Mouse (Mus musculus): Measurements from ENCODE around the gene 1110051M20Rik. TPM values are rescaled to one million over a fixed set of nuclear protein-coding genes. Genes with fewer than 3 reads are reported as not detected.

1110051M20Rik gene
- polyA plus RNA-seq, 2 experiments, result 1.6 to 6.6 TPM

DNA sequence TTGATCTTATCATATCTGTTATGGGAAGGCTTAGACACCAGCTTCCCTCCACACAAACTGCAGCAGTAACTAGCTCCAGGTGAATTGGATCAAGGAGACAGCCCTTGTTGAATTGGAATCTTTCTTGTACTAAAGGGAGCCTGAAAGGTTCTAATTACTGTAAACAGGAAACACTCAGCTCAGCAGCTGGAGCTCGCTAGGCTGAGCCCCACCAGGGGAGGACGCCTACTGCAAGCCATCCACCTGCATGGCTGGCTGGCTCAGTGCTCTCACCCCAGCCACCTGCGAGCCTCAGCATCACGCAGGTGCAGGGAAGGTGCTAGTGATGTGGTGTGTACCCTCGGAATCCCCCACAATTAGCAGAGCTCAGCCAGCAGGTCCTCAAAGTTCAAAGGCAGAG is 135.8 kb downstream of the 1110051M20Rik start:
- WGBS (ENCODE audit: insufficient replicate concordance), result 32% methylated on average over 5 of the region's 5 CpGs
- ATAC-seq (ENCODE audit: insufficient read depth), result no peak
- Histone ChIP-seq H3K9me3 (ENCODE audit: control insufficient read depth, low read length) (no peaks in the 10 kb centered on the region), H3K4me3 (ENCODE audit: insufficient read depth in 1 of 2, low read depth in 2 of 2, low read length in 2 of 2) (no peak overlapping the region), H3K4me1 (replicated peaks; ENCODE audit: control insufficient read depth in 2 of 2, insufficient read depth in 2 of 2, low read length in 1 of 2) (no peaks in the 10 kb centered on the region; a peak in 1 of 4 replicates), H3K36me3 (replicated peaks; ENCODE audit: control insufficient read depth, insufficient read depth, low read depth) (no peaks in the 10 kb centered on the region), H3K9ac (replicated peaks) (no peak overlapping the region), H3K27ac (no peak overlapping the region), H3K4me2 (ENCODE audit: low read depth) (no peak overlapping the region), H3K27me3 (ENCODE audit: control insufficient read depth, insufficient read depth, low read length) (no peaks in the 10 kb centered on the region)
- TF ChIP-seq CTCF (IDR thresholded peaks at IDR 0.05; ENCODE audit: low read depth), result no peak
- no peak for TF ChIP-seq EP300 (IDR thresholded peaks at IDR 0.05; ENCODE audit: low read depth)
- no peak for DNase-seq (ENCODE audit: low read depth in 3 of 3, low spot score in 3 of 3)

DNA sequence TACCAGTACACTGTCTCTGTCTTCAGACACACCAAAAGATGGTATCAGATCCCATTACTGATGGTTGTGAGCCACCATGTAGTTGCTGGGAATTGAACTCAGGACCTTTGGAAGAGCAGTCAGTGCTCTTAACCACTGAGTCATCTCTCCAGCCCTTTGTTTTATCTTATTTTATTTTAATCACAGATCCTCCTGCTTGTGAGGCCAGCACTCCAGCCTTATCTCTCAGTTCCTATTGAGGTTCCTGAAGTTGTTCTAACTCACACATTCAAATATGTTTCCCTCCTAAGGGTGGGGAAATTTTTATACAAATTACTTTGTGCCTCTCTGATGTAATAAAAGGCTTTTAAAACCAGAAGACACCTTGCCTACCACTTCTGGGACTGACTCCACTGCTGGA is 137.9 kb downstream of the 1110051M20Rik start:
- Histone ChIP-seq H3K27ac (no peak overlapping the region), H3K9ac (replicated peaks) (no peak overlapping the region), H3K9me3 (ENCODE audit: control insufficient read depth, low read length) (no peaks in the 10 kb centered on the region), H3K27me3 (ENCODE audit: control insufficient read depth, insufficient read depth, low read length) (no peaks in the 10 kb centered on the region), H3K36me3 (replicated peaks; ENCODE audit: control insufficient read depth, insufficient read depth, low read depth) (no peaks in the 10 kb centered on the region), H3K4me2 (ENCODE audit: low read depth) (no peak overlapping the region), H3K4me1 (replicated peaks; ENCODE audit: control insufficient read depth in 2 of 2, insufficient read depth in 2 of 2, low read length in 1 of 2) (no peaks in the 10 kb centered on the region), H3K4me3 (ENCODE audit: insufficient read depth in 1 of 2, low read depth in 2 of 2, low read length in 2 of 2) (no peak overlapping the region)
- no peak for DNase-seq (ENCODE audit: low read depth in 3 of 3, low spot score in 3 of 3)
- no peak for ATAC-seq (ENCODE audit: insufficient read depth)
- TF ChIP-seq EP300 (IDR thresholded peaks at IDR 0.05; ENCODE audit: low read depth) (no peak), CTCF (IDR thresholded peaks at IDR 0.05; ENCODE audit: low read depth) (no peak)

DNA sequence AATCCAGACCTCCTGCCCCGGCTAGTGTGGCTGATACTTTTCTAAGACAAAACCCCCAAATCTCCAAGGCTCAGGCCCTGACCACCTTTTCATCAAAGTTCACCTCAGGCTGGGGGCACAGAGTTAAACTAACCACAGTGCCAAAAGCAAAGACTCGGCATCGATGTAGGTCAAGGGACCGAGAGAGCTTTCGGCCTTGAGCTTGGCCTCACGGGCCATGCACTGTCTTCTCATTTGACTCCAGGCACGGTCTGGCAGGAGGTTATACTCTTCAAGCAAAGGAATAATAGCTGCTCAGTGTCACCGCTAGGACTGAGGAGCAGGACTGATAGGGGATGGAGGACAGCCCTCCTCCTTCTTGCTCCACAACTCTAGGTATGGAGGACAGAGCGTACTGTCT is 138.6 kb downstream of the 1110051M20Rik start:
- no peak overlapping the region for H3K27ac ChIP-seq
- H3K4me2 ChIP-seq (ENCODE audit: low read depth), result no peak overlapping the region
- no peak for ATAC-seq (ENCODE audit: insufficient read depth)

DNA sequence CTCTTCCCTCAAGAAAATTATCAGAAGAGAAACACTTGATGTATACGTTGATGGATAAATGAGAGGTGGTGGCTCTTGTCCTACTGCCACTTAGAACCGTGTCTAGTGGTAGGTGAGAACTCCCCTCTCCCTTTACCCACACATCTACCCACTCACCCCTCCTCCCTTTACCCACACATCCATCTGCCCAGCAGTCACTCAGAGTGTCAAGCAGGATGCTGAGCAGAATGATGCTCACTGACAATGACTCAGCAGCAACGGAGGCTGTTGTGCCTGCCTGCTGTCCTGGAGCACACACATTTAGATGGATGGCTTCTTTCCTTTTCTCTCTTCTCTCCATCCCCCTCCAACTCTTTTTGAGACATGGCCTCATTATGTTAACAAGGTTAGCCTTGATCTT is 141.7 kb downstream of the 1110051M20Rik start:
- Histone ChIP-seq H3K4me2 (ENCODE audit: low read depth) (no peak overlapping the region), H3K27me3 (ENCODE audit: control insufficient read depth, insufficient read depth, low read length) (no peaks in the 10 kb centered on the region), H3K27ac (no peak overlapping the region), H3K4me1 (replicated peaks; ENCODE audit: control insufficient read depth in 2 of 2, insufficient read depth in 2 of 2, low read length in 1 of 2) (no peaks in the 10 kb centered on the region), H3K9ac (replicated peaks) (no peak overlapping the region), H3K9me3 (ENCODE audit: control insufficient read depth, low read length) (no peaks in the 10 kb centered on the region), H3K4me3 (ENCODE audit: insufficient read depth in 1 of 2, low read depth in 2 of 2, low read length in 2 of 2) (no peak overlapping the region), H3K36me3 (replicated peaks; ENCODE audit: control insufficient read depth, insufficient read depth, low read depth) (no peaks in the 10 kb centered on the region)
- 59% methylated on average over 3 of the region's 3 CpGs for WGBS (ENCODE audit: insufficient replicate concordance)
- ATAC-seq (ENCODE audit: insufficient read depth) (no peak), DNase-seq (ENCODE audit: low read depth in 3 of 3, low spot score in 3 of 3) (no peak)
- TF ChIP-seq EP300 (IDR thresholded peaks at IDR 0.05; ENCODE audit: low read depth), result no peak
- no peak for TF ChIP-seq CTCF (IDR thresholded peaks at IDR 0.05; ENCODE audit: low read depth)

More for the DNA sequence above, 138.6 kb downstream of the 1110051M20Rik start:
- H3K4me3 ChIP-seq (ENCODE audit: insufficient read depth in 1 of 2, low read depth in 2 of 2, low read length in 2 of 2), result no peak overlapping the region
- no peaks in the 10 kb centered on the region for H3K4me1 ChIP-seq (replicated peaks; ENCODE audit: control insufficient read depth in 2 of 2, insufficient read depth in 2 of 2, low read length in 1 of 2)
- no peaks in the 10 kb centered on the region for H3K27me3 ChIP-seq (ENCODE audit: control insufficient read depth, insufficient read depth, low read length)
- no peak for DNase-seq (ENCODE audit: low read depth in 3 of 3, low spot score in 3 of 3)
- 70% methylated on average over 9 of the region's 9 CpGs for WGBS (ENCODE audit: insufficient replicate concordance)
- H3K9me3 ChIP-seq (ENCODE audit: control insufficient read depth, low read length), result no peaks in the 10 kb centered on the region
- no peak overlapping the region for H3K9ac ChIP-seq (replicated peaks)
- no peaks in the 10 kb centered on the region for H3K36me3 ChIP-seq (replicated peaks; ENCODE audit: control insufficient read depth, insufficient read depth, low read depth)
- TF ChIP-seq CTCF (IDR thresholded peaks at IDR 0.05; ENCODE audit: low read depth) (no peak), EP300 (IDR thresholded peaks at IDR 0.05; ENCODE audit: low read depth) (no peak)

DNA sequence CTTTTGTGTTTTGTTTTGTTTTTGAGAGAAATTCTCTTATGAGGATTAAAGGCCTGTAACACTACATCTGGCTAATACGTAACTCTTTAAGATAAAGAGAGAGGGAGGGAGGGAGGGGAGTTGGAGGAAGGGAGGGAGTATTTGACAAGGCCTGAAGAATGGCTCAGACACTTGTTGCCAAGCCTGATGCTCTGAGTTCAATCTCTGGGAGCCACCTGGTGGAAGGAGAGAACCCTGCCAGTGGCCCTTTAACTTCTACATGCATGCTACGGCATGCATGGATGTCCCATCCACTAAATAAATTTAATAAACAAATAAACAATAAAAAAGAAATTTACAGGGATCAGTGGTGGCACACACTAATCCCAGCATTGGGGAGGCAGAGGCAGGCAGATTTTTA is 142.7 kb downstream of the 1110051M20Rik start:
- no peak for ATAC-seq (ENCODE audit: insufficient read depth)
- H3K27ac ChIP-seq, result no peak overlapping the region
- no peak overlapping the region for H3K4me3 ChIP-seq (ENCODE audit: insufficient read depth in 1 of 2, low read depth in 2 of 2, low read length in 2 of 2)
- WGBS (ENCODE audit: insufficient replicate concordance), result 46% methylated on average over 2 of the region's 2 CpGs
- H3K4me1 ChIP-seq (replicated peaks; ENCODE audit: control insufficient read depth in 2 of 2, insufficient read depth in 2 of 2, low read length in 1 of 2), result no peaks in the 10 kb centered on the region
- TF ChIP-seq EP300 (IDR thresholded peaks at IDR 0.05; ENCODE audit: low read depth) (no peak), CTCF (IDR thresholded peaks at IDR 0.05; ENCODE audit: low read depth) (0 out of 2 replicates have a peak, but pooled peaks have one; percentile 25)
- H3K9me3 ChIP-seq (ENCODE audit: control insufficient read depth, low read length), result no peaks in the 10 kb centered on the region
- H3K9ac ChIP-seq (replicated peaks), result no peak overlapping the region
- H3K27me3 ChIP-seq (ENCODE audit: control insufficient read depth, insufficient read depth, low read length), result no peaks in the 10 kb centered on the region
- no peaks in the 10 kb centered on the region for H3K36me3 ChIP-seq (replicated peaks; ENCODE audit: control insufficient read depth, insufficient read depth, low read depth)
- DNase-seq (ENCODE audit: low read depth in 3 of 3, low spot score in 3 of 3), result no peak
- no peak overlapping the region for H3K4me2 ChIP-seq (ENCODE audit: low read depth)

All from liver, embryonic 14.5 days (tissue).